Mouse (Mus musculus) frontal cortex, postnatal 14 days (tissue): ENCODE measurements around the gene Ift74.

Experiments
- DNase-seq, 2 experiments: peaks; one replicate each; pipeline ENCODE4 v3.0.0; 2022; ENCODE audit warnings: low spot score in 2 of 2

Ift74 gene

DNA sequence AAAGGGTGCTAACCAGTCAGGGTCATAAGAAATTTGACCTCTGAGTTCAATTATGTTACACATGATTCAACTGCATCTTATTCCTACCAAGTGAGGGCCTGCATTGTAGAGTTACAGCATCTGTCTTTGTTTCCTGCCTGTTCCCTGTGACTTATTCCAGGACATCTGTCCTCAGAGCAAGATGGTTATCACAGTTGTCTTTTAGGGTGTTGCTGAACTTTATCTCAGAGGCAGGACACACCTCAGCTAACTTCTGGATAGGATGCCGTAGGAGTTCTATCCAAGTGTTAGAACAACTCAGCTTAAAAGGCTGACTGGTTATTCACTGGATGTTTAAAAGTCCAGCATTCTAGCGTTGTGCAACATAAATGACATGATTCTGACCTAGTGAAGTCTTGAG, 77.9 kb downstream of the Ift74 start:
- no peak for DNase-seq

DNA sequence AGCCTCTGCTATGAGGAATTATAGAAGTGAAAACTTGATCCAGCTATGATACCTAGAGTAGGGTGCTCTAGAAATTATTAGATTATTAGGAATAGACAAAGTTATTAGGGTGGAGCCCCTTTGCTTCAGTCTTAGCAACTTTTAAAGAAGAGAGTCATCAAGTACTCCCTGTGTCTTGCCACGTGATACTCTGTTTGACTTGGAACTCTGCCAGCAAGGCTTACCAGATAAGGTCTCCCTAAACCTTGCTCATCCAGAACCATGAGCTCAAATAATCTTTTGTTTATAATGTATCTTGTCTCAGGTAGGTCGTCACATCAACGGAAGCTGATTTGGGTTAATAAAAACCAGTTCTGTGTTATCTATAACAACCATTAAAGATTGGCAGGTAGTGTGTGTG, 82.1 kb downstream of the Ift74 start:
- no peak for DNase-seq

DNA sequence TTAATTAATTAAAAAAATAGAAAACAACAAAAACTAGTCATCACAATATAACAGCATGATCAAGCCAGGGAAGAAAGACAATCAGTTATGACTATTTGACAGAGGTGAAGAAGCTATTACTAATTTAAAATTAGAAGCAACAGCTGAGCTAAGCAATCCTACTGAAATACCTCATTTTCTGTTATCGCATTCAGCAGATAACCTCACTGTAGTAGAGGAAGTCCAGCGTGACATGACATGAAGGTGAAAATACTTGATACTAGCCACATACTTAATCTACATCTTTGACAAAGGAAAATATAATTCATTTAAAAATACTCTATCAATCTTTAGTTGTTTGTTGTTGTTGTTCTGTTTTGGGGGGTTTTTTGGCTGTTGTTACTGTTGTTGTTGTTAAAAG, 96.7 kb downstream of the Ift74 start:
- no peak for DNase-seq

DNA sequence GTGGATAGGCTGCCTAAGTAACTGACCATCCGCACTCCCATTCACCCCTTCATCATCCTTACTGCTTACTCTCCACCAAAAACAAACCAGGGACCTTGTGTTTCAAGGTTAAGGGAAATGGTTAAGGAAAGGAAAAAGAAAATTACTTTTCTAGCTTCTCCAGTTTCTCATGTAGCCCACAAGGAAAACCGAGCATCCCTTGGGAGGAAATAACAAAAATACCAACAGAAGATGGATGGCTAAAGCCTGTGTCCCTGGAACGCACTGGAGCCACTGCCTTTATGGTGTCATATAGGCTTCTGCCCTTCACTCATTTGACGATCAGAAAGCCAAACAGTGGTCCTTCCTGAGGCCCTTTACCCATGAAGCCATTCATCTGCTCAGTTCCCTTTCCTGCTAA, 97.1 kb downstream of the Ift74 start:
- no peak for DNase-seq

DNA sequence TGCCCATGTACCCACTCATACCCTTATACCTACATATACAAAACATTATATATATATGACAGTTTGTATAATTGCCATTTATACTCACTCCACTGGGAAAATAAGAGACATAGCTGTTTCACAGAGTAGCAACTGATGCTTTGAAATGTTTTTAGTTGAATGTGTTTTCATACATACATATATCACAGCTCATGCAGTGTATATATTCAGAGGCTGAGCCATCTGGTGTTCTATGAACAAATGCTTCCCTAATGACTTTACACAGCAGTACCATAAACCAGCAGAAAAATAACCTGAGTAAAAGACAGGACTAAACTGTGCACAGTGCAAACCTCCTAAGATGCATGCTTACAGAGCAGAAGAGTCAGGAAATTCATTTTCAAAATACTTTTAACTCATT, 99.5 kb downstream of the Ift74 start:
- DNase-seq: no peak

DNA sequence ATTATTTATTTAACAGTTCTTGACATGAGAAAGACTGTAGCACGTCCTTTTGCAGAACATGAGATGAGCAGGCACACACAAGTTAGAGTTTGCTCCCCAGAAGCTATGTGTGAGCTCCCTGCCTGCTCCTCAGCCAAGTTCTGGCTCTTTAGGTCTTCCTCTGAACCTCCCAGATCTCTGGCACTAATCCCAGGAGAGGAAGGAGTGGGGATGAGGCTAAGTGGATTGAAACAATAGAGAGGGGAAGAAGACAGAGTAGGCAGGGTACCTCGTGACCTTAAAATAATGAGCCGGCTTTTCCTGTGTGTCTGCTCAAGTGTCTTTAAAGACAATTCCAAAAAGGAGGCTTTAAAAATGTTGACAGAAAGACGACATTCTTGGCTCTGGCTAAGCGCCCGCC, 100.9 kb downstream of the Ift74 start:
- no peak for DNase-seq

DNA sequence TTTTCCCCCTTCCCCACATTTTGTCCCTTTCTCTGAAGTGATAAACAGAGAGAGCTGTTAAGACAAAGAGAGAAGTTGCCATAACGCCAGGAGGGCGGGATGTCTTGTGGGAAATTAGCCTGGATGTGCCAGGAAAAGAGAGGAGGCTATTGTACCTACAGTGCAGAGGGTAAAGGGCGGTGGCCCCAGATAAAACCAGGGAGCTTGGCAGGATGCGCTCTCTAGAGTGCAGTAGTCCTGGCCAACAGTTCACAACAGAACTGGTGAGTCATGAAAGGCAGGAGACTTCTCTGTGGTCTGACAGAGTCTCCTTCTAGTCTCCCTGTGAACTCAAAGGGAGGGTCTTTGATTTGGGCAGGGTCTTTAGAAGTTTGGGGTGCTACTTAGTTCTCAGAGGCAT, 111.5 kb downstream of the Ift74 start:
- DNase-seq: no peak

DNA sequence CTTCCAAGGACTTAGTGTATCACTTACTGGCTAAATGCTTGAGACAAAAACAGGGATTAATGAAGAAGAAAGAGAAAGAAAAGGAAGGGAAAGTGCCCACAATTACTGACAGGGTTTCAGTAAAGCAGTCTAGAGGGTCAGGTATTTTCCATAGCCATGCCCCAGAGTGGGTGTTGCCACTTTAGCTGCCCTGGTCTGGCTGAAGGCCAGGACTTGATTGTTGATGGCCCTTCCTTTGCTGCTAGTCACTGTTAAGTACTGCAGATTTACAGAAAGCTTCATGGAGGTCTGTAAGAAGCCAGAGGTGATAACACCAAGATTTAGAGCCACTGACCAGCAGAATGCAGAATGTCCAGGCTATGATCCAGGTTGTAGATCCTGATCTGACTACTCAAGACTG, 118.4 kb downstream of the Ift74 start:
- no peak for DNase-seq

DNA sequence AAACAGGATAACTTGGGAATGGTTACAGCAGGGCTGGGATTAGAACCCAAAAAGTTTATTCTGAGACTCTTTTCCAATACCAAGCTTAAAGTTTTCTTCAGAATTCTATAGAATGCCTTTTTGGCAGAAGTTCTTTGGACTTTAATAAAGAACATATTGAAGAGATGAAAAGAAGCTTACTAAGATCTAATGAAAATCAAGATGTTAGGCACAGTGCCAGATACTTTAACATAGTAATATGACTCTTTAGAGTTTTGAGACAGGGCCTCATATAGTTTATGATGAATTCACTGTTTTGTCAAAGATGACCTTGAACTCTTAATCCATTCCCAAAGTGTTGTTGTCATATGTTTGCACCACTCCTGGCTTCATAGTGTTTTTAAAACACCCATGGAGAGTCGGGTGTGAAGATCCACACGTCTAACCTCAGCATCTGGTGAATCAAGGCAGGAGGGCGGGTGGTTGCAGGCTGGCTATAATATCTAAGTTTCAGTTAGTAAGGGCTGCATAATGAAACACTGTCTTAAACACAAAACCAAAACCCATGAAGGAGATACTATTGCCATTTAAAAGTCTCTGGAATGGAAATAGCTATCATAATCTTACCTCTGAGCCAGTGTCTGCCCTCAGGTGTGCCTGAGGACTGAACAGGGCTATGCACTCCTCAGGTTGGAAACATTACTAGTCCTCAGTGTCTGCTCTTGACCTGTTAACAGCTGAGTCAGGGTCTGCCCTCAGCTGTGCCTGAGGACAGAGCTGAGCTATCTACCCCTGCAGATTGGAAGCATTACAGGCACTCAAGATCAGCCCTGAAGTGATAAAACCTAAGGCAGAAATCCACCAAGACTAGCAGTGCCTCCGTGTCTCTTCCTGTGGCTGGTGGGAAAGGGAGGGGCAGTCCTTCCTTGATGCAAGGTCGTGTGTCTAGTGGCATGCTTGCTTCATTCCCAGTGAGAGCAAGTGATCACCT, 123.3 kb downstream of the Ift74 start:
- no peak for DNase-seq

DNA sequence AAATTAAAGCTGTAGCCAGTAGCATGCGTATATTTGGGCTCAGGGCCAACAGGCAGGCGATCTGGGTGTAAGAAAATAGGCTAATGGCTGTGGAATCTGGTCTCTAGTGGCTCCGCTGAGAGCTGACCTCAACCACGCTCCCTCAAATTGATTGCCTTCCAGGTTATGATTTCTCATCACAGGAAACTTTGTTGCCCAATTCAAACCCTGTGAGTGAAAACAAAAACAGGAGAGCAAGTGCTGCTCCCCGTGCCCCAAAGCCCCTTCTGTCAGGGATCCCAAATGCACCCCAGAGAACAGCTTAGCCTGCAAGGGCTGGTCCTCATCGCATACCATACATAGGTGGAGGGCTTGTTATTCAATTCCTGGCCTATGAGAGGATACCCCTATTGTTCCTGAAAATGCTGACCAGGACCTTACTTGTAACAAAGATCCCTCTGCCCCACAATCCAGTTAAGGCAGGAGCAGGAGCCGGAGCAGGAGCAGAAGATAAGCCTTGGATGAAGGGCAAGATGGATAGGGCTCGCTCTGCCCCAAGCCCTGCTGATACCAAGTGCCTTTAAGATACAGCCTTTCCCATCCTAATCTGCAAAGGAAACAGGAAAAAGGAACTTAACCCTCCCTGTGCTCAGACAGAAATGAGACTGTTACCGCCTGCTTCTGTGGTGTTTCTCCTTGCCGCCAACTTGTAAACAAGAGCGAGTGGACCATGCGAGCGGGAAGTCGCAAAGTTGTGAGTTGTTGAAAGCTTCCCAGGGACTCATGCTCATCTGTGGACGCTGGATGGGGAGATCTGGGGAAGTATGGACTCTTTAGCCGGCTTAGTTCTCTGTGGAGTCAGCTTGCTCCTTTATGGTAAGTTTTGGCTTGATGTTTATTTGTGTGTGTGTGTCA, 124.8 kb downstream of the Ift74 start, which contains the start of gene Tek:
Gene Tek, plus strand, starts transcription at position 452 of the 894 bp plus-strand sequence.
- no peak for DNase-seq

DNA sequence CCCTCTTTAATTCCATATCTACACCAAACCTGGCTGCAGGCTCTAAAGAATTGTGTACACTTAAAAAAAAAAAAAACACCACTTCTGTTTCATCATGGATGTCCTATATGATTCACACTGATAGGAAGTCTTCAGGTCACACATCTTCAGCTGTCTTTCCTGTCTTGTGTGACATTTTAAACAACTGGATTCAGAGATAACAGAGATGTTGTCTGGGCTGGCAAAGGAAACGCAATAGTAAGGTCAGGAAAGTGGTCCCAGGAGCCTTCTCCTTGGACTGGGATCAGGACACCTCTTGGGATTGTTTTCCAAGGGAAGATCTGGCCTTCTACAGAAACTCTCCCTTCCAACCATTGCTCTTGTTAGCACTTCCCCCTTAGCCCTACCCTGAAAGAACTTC, 127.5 kb downstream of the Ift74 start:
- DNase-seq: no peak
